17 mouse cellular contexts compared by ENCODE assay signal in the genomic region with DNA sequence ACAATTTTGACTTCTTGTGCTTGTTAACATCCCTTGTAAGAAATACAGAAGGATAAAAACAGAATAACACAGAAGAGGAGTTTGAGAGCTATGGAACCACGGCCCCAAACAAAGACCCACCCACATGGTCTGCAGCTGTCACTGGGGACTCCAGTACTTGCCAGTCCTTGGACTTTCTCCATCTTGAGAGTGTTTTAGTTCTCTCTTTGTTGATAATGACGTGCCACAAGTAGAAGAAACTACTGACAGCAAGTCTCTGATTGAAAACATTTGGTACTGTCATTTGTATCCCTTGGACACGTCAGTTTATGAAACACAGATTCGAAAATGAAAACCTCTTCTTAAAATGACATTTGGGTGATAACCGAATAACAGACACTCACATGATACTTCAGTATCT.
"Had no signal": no experiment of that assay in that cellular context is flagged by ENCODE, and none has a peak within 500 bp of the region (broad histone marks: within the 10 kb centered on the region; RNA-seq: fewer than 3 reads in every experiment).

No protein-coding gene starts in this region.

- H3K4me3 ChIP-seq: liver, embryonic 13.5 days; liver, embryonic 15.5 days; megakaryocyte, embryonic 14.5 days; midbrain, embryonic 13.5 days; midbrain, embryonic 15.5 days; neural tube, embryonic 12.5 days; stomach, embryonic 15.5 days had no signal

- H3K9ac ChIP-seq: liver, embryonic 13.5 days; liver, embryonic 15.5 days; liver, postnatal 0 days; midbrain, embryonic 13.5 days; midbrain, embryonic 15.5 days; neural tube, embryonic 12.5 days; stomach, embryonic 15.5 days had no signal

- DNase-seq: liver; liver, embryonic 13.5 days; liver, postnatal 0 days; right cerebral cortex, postnatal 14 days; thymus, adult 2 months; thymus, postnatal 25 days; thymus, postnatal 4 days had no signal

- H3K4me1 ChIP-seq: liver, embryonic 13.5 days; liver, embryonic 15.5 days; megakaryocyte, embryonic 14.5 days; midbrain, embryonic 13.5 days; midbrain, embryonic 15.5 days; neural tube, embryonic 12.5 days; stomach, embryonic 15.5 days had no signal

- H3K4me2 ChIP-seq: liver, embryonic 11.5 days; liver, embryonic 13.5 days; liver, embryonic 15.5 days; midbrain, embryonic 11.5 days; midbrain, embryonic 13.5 days; midbrain, embryonic 15.5 days; neural tube, embryonic 12.5 days; stomach, embryonic 15.5 days had no signal

- ATAC-seq: liver, postnatal 0 days; midbrain, embryonic 13.5 days; midbrain, embryonic 15.5 days had no signal

- H3K27ac ChIP-seq: liver, embryonic 13.5 days; liver, embryonic 15.5 days; macrophage; midbrain, embryonic 13.5 days; midbrain, embryonic 15.5 days; neural tube, embryonic 12.5 days; stomach, embryonic 15.5 days; stomach, postnatal 0 days had no signal

- H3K9me3 ChIP-seq: liver, embryonic 13.5 days; liver, embryonic 15.5 days; megakaryocyte, embryonic 14.5 days; midbrain, embryonic 13.5 days; midbrain, embryonic 15.5 days; neural tube, embryonic 12.5 days; stomach, embryonic 15.5 days had no signal

- H3K27me3 ChIP-seq: liver, embryonic 13.5 days; liver, embryonic 15.5 days; megakaryocyte, embryonic 14.5 days; midbrain, embryonic 13.5 days; midbrain, embryonic 15.5 days; neural tube, embryonic 12.5 days; stomach, embryonic 15.5 days had no signal

- H3K36me3 ChIP-seq: liver, embryonic 13.5 days; liver, embryonic 15.5 days; midbrain, embryonic 13.5 days; midbrain, embryonic 15.5 days; neural tube, embryonic 12.5 days; stomach, embryonic 15.5 days had no signal
